Comparison of ENCODE assay signal across 24 mouse cellular contexts in the genomic region with DNA sequence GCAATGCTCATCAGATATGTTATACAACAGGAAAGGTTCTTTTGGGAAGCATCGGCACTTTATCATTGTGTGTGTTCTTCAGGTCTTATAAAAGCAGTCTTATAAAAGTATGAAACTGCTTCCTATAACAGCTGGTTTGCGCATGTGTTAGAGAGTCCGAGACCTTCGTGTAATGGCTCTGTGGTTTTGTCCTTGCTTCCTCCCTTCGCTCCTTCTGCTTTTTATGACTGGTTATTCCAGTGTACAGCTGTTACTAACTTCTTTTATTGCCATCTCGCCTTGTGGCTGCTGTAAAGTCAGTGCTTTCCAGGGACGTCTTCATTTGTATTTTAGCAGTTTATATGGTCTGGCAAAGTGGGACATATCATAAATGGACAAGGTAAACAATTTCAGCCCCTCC. TPM values are rescaled to one million over a fixed set of nuclear protein-coding genes. Genes with fewer than 3 reads are reported as not detected.
DNase-seq lines count a peak whose midpoint lies in the region; ATAC-seq and TF ChIP-seq lines count a peak whose summit lies in the region.
"Had no signal": no experiment of that assay in that cellular context is flagged by ENCODE, and none has a peak within 500 bp of the region (broad histone marks: within the 10 kb centered on the region; RNA-seq: fewer than 3 reads in every experiment).

No protein-coding gene starts in this region.

- DNase-seq in MEL (ENCODE audit: low read depth, low spot score): peak; percentile 26
- DNase-seq in skeletal muscle tissue, adult 2 months (ENCODE audit: low read depth, low spot score): peak; percentile 13
- no peak for DNase-seq in hindbrain, embryonic 11.5 days (ENCODE audit: low spot score)
- DNase-seq: adrenal gland, postnatal 36 days; cerebellum, adult 2 months; gastrocnemius, postnatal 14 days; heart, postnatal 14 days; kidney, adult 11 months; kidney, postnatal 14 days; liver; lung, adult 18-20 months; lung, postnatal 36 days; thymus, postnatal 25 days had no signal

- no peak overlapping the region for H3K9ac ChIP-seq in intestine, embryonic 16.5 days (ENCODE audit: low read depth, low read length)
- no peak overlapping the region for H3K9ac ChIP-seq in intestine, embryonic 15.5 days
- no peak overlapping the region for H3K9ac ChIP-seq in MEL (ENCODE audit: control insufficient read depth, low read depth, low read length, poor library complexity, severe bottlenecking)
- no peak overlapping the region for H3K9ac ChIP-seq in intestine, postnatal 0 days (ENCODE audit: low read depth, low read length)
- H3K9ac ChIP-seq in hindbrain, embryonic 11.5 days (ENCODE audit: low read depth, low read length): no peak overlapping the region
- no peak overlapping the region for H3K9ac ChIP-seq in hindbrain, embryonic 13.5 days
- H3K9ac ChIP-seq: hindbrain, embryonic 15.5 days; neural tube, embryonic 13.5 days had no signal

- H3K27ac ChIP-seq in intestine, embryonic 16.5 days (ENCODE audit: low read length): peak overlapping the region; percentile 40; the same call in 1 of the 2 replicates
- H3K27ac ChIP-seq in intestine, embryonic 15.5 days: no peak overlapping the region
- H3K27ac ChIP-seq in MEL (ENCODE audit: control insufficient read depth, low read depth, low read length): no peak overlapping the region
- H3K27ac ChIP-seq in intestine, postnatal 0 days (ENCODE audit: low read depth, low read length): peak overlapping the region; percentile 55
- H3K27ac ChIP-seq in hindbrain, embryonic 11.5 days (ENCODE audit: low read depth, low read length): no peak overlapping the region
- no peak overlapping the region for H3K27ac ChIP-seq in hindbrain, embryonic 13.5 days
- H3K27ac ChIP-seq: embryonic facial prominence, embryonic 10.5 days; hindbrain, embryonic 15.5 days; layer of hippocampus, adult 2 months; neural tube, embryonic 13.5 days; stomach, postnatal 0 days had no signal

- H3K9me3 ChIP-seq in intestine, embryonic 16.5 days (ENCODE audit: control insufficient read depth, low read length): no peaks in the 10 kb centered on the region
- no peaks in the 10 kb centered on the region for H3K9me3 ChIP-seq in intestine, embryonic 15.5 days
- no peaks in the 10 kb centered on the region for H3K9me3 ChIP-seq in MEL (replicated peaks; ENCODE audit: insufficient read depth, low read length)
- H3K9me3 ChIP-seq in intestine, postnatal 0 days (ENCODE audit: control insufficient read depth): no peaks in the 10 kb centered on the region
- no peaks in the 10 kb centered on the region for H3K9me3 ChIP-seq in hindbrain, embryonic 11.5 days (ENCODE audit: control insufficient read depth, low read length)
- H3K9me3 ChIP-seq in hindbrain, embryonic 13.5 days: no peaks in the 10 kb centered on the region
- H3K9me3 ChIP-seq: embryonic facial prominence, embryonic 10.5 days; hindbrain, embryonic 15.5 days; neural tube, embryonic 13.5 days had no signal

- no peak for TF ChIP-seq EP300 in MEL (IDR thresholded peaks at IDR 0.05; ENCODE audit: low read depth in 1 of 2, low read length in 2 of 2)

- no peak for TF ChIP-seq RAD21 in MEL (IDR thresholded peaks at IDR 0.05; ENCODE audit: low read depth, low read length)

- peaks cover 14% of the 10 kb centered on the region for H3K79me2 ChIP-seq in MEL (ENCODE audit: control insufficient read depth, insufficient read depth, low read length, poor library complexity)

- H3K27me3 ChIP-seq in intestine, embryonic 16.5 days (replicated peaks; ENCODE audit: control insufficient read depth, insufficient read depth, low read length): no peaks in the 10 kb centered on the region
- H3K27me3 ChIP-seq in intestine, embryonic 15.5 days (replicated peaks): no peaks in the 10 kb centered on the region
- no peaks in the 10 kb centered on the region for H3K27me3 ChIP-seq in MEL (ENCODE audit: control insufficient read depth in 1 of 2, insufficient read depth in 2 of 2, low read length in 2 of 2)
- no peaks in the 10 kb centered on the region for H3K27me3 ChIP-seq in intestine, postnatal 0 days (replicated peaks; ENCODE audit: control insufficient read depth, insufficient read depth, low read length)
- no peaks in the 10 kb centered on the region for H3K27me3 ChIP-seq in hindbrain, embryonic 11.5 days (ENCODE audit: control insufficient read depth, insufficient read depth, low read length)
- H3K27me3 ChIP-seq in hindbrain, embryonic 13.5 days: no peaks in the 10 kb centered on the region
- H3K27me3 ChIP-seq: CH12.LX; hindbrain, embryonic 15.5 days; neural tube, embryonic 13.5 days had no signal

- no peak for TF ChIP-seq POLR2A in MEL (IDR thresholded peaks at IDR 0.05; ENCODE audit: control insufficient read depth in 1 of 2, insufficient read depth in 1 of 2, low read depth in 1 of 2, low read length in 2 of 2, poor library complexity in 1 of 2)

- WGBS in intestine, embryonic 16.5 days: 61% methylated on average over 7 of the region's 7 CpGs
- 62% methylated on average over 7 of the region's 7 CpGs for WGBS in intestine, embryonic 15.5 days
- 47% methylated on average over 7 of the region's 7 CpGs for WGBS in intestine, postnatal 0 days
- 95% methylated on average over 7 of the region's 7 CpGs for WGBS in hindbrain, embryonic 11.5 days
- WGBS in hindbrain, embryonic 13.5 days: 95% methylated on average over 7 of the region's 7 CpGs

- TF ChIP-seq CTCF in MEL (IDR thresholded peaks at IDR 0.05 in 2 of 3, conservative IDR thresholded peaks at IDR 0.05 in 1 of 3; ENCODE audit: control insufficient read depth in 1 of 3, insufficient read depth in 1 of 3, low read depth in 2 of 3, low read length in 3 of 3, poor library complexity in 1 of 3, severe bottlenecking in 1 of 3): no peak
- no peak for TF ChIP-seq CTCF in intestine, postnatal 0 days (IDR thresholded peaks at IDR 0.05; ENCODE audit: low read depth)

- no peak overlapping the region for H3K4me3 ChIP-seq in intestine, embryonic 16.5 days (ENCODE audit: low read length)
- no peak overlapping the region for H3K4me3 ChIP-seq in intestine, embryonic 15.5 days (replicated peaks)
- H3K4me3 ChIP-seq in MEL (ENCODE audit: control insufficient read depth in 1 of 2, insufficient read depth in 1 of 2, low read depth in 2 of 2, low read length in 2 of 2): no peak overlapping the region
- H3K4me3 ChIP-seq in intestine, postnatal 0 days (ENCODE audit: low read depth, low read length): no peak overlapping the region
- no peak overlapping the region for H3K4me3 ChIP-seq in hindbrain, embryonic 11.5 days (ENCODE audit: low read depth, low read length)
- H3K4me3 ChIP-seq in hindbrain, embryonic 13.5 days: no peak overlapping the region
- H3K4me3 ChIP-seq: embryonic facial prominence, embryonic 10.5 days; hindbrain, embryonic 15.5 days; layer of hippocampus, adult 2 months; neural tube, embryonic 13.5 days had no signal

- no peak overlapping the region for H3K4me2 ChIP-seq in intestine, embryonic 16.5 days (ENCODE audit: low read depth, low read length)
- no peak overlapping the region for H3K4me2 ChIP-seq in intestine, embryonic 15.5 days (replicated peaks)
- 0 out of 2 replicates have a peak overlapping the region, but pooled peaks have one; percentile 3 for H3K4me2 ChIP-seq in intestine, postnatal 0 days (replicated peaks; ENCODE audit: low read depth)
- no peak overlapping the region for H3K4me2 ChIP-seq in hindbrain, embryonic 11.5 days (replicated peaks; ENCODE audit: low read depth, low read length)
- H3K4me2 ChIP-seq in hindbrain, embryonic 13.5 days: no peak overlapping the region
- H3K4me2 ChIP-seq: hindbrain, embryonic 15.5 days; midbrain, embryonic 11.5 days; neural tube, embryonic 13.5 days had no signal

- peaks cover 18% of the 10 kb centered on the region; the same call in 1 of the 2 replicates for H3K4me1 ChIP-seq in intestine, embryonic 16.5 days (ENCODE audit: control insufficient read depth, insufficient read depth, low read length)
- 0 out of 2 replicates have a peak, but pooled peaks cover 7% of the 10 kb centered on the region for H3K4me1 ChIP-seq in intestine, embryonic 15.5 days (replicated peaks)
- peaks cover 0 to 6% of the 10 kb centered on the region in 2 experiments for H3K4me1 ChIP-seq in MEL (ENCODE audit: control insufficient read depth in 1 of 2, insufficient read depth in 2 of 2, low read length in 2 of 2)
- peaks cover 17% of the 10 kb centered on the region; the same call in 1 of the 2 replicates for H3K4me1 ChIP-seq in intestine, postnatal 0 days (replicated peaks; ENCODE audit: control insufficient read depth, insufficient read depth, low read length)
- no peaks in the 10 kb centered on the region for H3K4me1 ChIP-seq in hindbrain, embryonic 11.5 days (replicated peaks; ENCODE audit: control insufficient read depth, insufficient read depth, low read length)
- H3K4me1 ChIP-seq in hindbrain, embryonic 13.5 days (replicated peaks): peaks cover 8% of the 10 kb centered on the region

- no peak for ATAC-seq in intestine, embryonic 16.5 days
- no peak for ATAC-seq in intestine, embryonic 15.5 days
- no peak for ATAC-seq in intestine, postnatal 0 days
- no peak for ATAC-seq in hindbrain, embryonic 11.5 days (ENCODE audit: low FRiP score)
- ATAC-seq in hindbrain, embryonic 13.5 days (ENCODE audit: low FRiP score): no peak

- no peaks in the 10 kb centered on the region for H3K36me3 ChIP-seq in intestine, embryonic 16.5 days (ENCODE audit: control insufficient read depth, insufficient read depth, low read length)
- H3K36me3 ChIP-seq in intestine, embryonic 15.5 days: no peaks in the 10 kb centered on the region
- peaks cover 0 to 8% of the 10 kb centered on the region in 2 experiments; a peak in 2 of 4 replicates for H3K36me3 ChIP-seq in MEL (ENCODE audit: control insufficient read depth in 1 of 2, insufficient read depth in 2 of 2, low read length in 2 of 2)
- H3K36me3 ChIP-seq in intestine, postnatal 0 days (ENCODE audit: control insufficient read depth, insufficient read depth): peaks cover 6% of the 10 kb centered on the region; the same call in 1 of the 2 replicates
- no peaks in the 10 kb centered on the region for H3K36me3 ChIP-seq in hindbrain, embryonic 11.5 days (ENCODE audit: control insufficient read depth, insufficient read depth, low read length)
- H3K36me3 ChIP-seq in hindbrain, embryonic 13.5 days: 0 out of 2 replicates have a peak, but pooled peaks cover 12% of the 10 kb centered on the region
- H3K36me3 ChIP-seq: hindbrain, embryonic 15.5 days; neural tube, embryonic 13.5 days had no signal

TF ChIP-seq in MEL, 35 proteins besides CTCF, POLR2A, EP300 and RAD21 (continues in another document):
- TF ChIP-seq ETS1 (IDR thresholded peaks at IDR 0.05; ENCODE audit: low read depth, low read length): 0 out of 2 replicates have a peak, but pooled peaks have one; percentile 11

RNA-seq across cellular contexts. Expression of gene Dennd1b, which starts 4.2 kb away (rescaled TPM):
- 5.3 and 6.6 TPM in 2 replicates for polyA plus RNA-seq in intestine, embryonic 16.5 days (2015; fragmentation: Nextera tagmentation; extraction: Ambion mirVana)
- 9.0 and 9.4 TPM in 2 replicates for polyA plus RNA-seq in intestine, embryonic 15.5 days (2015; fragmentation: Nextera tagmentation; extraction: Ambion mirVana)
- 4.1 and 4.9 TPM in 2 replicates for total RNA-seq in MEL (2012; rRNA removed)
- 1 to 10 TPM in 1 of 2 experiments, not detected in 1; 3.9 TPM for polyA plus RNA-seq in MEL (2012; ENCODE audit: insufficient read depth in 1 of 2, insufficient read length in 2 of 2, low read depth in 1 of 2, low replicate concordance in 2 of 2, missing spikeins in 1 of 2)
- polyA plus RNA-seq in intestine, postnatal 0 days (2015; fragmentation: Nextera tagmentation; extraction: Ambion mirVana): 18.3 and 19.1 TPM in 2 replicates
- 13.1 and 14.7 TPM in 2 replicates for polyA plus RNA-seq in hindbrain, embryonic 11.5 days (2014; fragmentation: Nextera tagmentation; extraction: Ambion mirVana)
- 10.6 and 11.1 TPM in 2 replicates for polyA plus RNA-seq in hindbrain, embryonic 13.5 days (2015; fragmentation: Nextera tagmentation; extraction: Ambion mirVana)

Comparison
In these comparisons a context has a peak if more than half of its experiments do, and no peak if none do; other contexts are left out.
1. H3K27ac ChIP-seq: peak in intestine, embryonic 16.5 days (single experiment) and intestine, postnatal 0 days (single experiment); none in intestine, embryonic 15.5 days (single experiment), MEL (single experiment), hindbrain, embryonic 11.5 days (single experiment) and hindbrain, embryonic 13.5 days (single experiment).